Mouse (Mus musculus): Measurements from ENCODE around the gene Gm10382.

DNA sequence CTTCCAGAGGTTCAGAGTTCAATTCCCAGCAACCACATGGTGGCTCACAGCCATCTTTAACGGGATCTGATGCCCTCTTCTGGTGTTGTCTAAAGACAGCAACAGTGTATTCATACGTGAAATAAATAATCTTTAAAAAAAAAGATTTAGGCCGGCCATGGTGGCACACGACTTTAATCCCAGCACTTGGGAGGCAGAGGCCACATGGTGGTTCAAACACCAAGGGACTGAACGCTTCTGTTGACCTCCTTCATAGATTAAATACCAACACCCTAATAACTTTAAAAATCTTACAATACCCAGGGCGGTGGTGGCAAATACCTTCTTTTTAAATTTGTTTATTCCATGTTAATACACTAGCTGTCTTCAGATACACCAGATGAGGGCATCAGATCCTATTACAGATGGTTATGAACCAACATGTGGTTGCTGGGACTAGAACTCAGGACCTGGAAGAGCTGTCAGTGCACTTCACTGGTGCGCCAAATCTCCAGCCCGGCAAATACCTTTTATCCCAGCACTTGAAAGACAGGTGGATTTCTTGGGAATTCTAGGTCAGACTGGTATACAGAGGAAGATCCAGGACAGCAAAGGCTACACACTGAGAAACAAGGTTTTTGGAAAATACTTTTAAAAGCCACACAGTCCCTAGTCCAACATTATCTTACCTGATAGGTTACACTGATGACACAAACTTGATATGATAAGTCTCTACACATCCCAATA, 3.7 kb upstream of the Gm10382 start:
- TF ChIP-seq CTCF (IDR thresholded peaks at IDR 0.05; ENCODE audit: low read depth) = 0 out of 2 replicates have a peak, but pooled peaks have one; percentile 13
- TF ChIP-seq EP300 (IDR thresholded peaks at IDR 0.05; ENCODE audit: low read depth) = no peak

All from liver, postnatal 0 days (tissue).